Mouse (Mus musculus): ENCODE data around the gene Slc17a2. TPM values are rescaled to one million over a fixed set of nuclear protein-coding genes. Genes with fewer than 3 reads are reported as not detected.
"Not testable (repeated sequence)": the region's sequence is repeated elsewhere in the genome, so short reads cannot be mapped to it uniquely, and the experiment has no call there.

The Slc17a2 gene
- polyA plus RNA-seq, 1 experiment, result 0.08 TPM

GRCm38 (mm10) chr13:23765172-23765513 lies 41.6 kb upstream of the Slc17a2 start:
- no peaks in the 10 kb centered on the region for H3K27me3 ChIP-seq (ENCODE audit: control insufficient read depth, insufficient read depth, low read length)
- no peak for TF ChIP-seq POLR2A (IDR thresholded peaks at IDR 0.05; ENCODE audit: control insufficient read depth, extremely low read depth, insufficient read depth, low read length, poor library complexity)
- no peak for TF ChIP-seq CTCF (IDR thresholded peaks at IDR 0.05; ENCODE audit: borderline replicate concordance, control insufficient read depth, extremely low read depth, insufficient read depth, low read length, poor library complexity)
- WGBS, result 50% methylated on average over 1 of the region's 1 CpGs

DNA sequence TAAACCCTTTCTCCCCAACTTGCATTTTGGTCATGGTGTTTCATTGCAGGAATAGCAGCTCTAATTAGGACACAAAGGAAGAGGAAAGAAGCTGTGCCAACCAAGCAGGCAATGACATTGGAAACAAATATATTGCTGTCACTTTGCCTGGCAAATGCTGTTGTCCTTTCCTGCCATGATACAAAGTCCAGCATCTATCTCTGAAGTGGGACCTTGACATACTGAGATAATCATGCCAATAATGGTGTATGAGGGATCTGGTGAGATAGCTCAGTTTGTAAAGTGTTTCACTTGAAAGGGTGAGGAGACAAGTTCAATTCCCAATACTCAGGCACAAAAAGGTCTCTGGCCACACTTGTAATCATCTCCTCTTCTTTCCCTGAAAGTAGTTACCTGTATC lies 40.0 kb upstream of the Slc17a2 start:
- no peak for DNase-seq
- no peaks in the 10 kb centered on the region for H3K27me3 ChIP-seq (ENCODE audit: control insufficient read depth, insufficient read depth, low read length)
- H3K4me3 ChIP-seq (ENCODE audit: control insufficient read depth, insufficient read depth, low read length), result no peak overlapping the region
- TF ChIP-seq CTCF (IDR thresholded peaks at IDR 0.05; ENCODE audit: borderline replicate concordance, control insufficient read depth, extremely low read depth, insufficient read depth, low read length, poor library complexity) (no peak), POLR2A (IDR thresholded peaks at IDR 0.05; ENCODE audit: control insufficient read depth, extremely low read depth, insufficient read depth, low read length, poor library complexity) (no peak)
- H3K27ac ChIP-seq (ENCODE audit: control insufficient read depth, insufficient read depth, low read length), result no peak overlapping the region
- no peaks in the 10 kb centered on the region for H3K36me3 ChIP-seq (ENCODE audit: control insufficient read depth, insufficient read depth, low read length)
- H3K4me1 ChIP-seq (replicated peaks; ENCODE audit: control insufficient read depth, insufficient read depth, low read length), result peaks cover 9% of the 10 kb centered on the region

More at GRCm38 (mm10) chr13:23765172-23765513, 41.6 kb upstream of the Slc17a2 start:
- Histone ChIP-seq H3K27ac (ENCODE audit: control insufficient read depth, insufficient read depth, low read length) (no peak overlapping the region), H3K36me3 (ENCODE audit: control insufficient read depth, insufficient read depth, low read length) (no peaks in the 10 kb centered on the region), H3K4me3 (ENCODE audit: control insufficient read depth, insufficient read depth, low read length) (no peak overlapping the region), H3K4me1 (replicated peaks; ENCODE audit: control insufficient read depth, insufficient read depth, low read length) (peaks cover 9% of the 10 kb centered on the region)
- no peak for DNase-seq

- Histone ChIP-seq H3K4me3 (ENCODE audit: control insufficient read depth, insufficient read depth, low read length) (no peak overlapping the region), H3K36me3 (ENCODE audit: control insufficient read depth, insufficient read depth, low read length) (no peaks in the 10 kb centered on the region), H3K27ac (ENCODE audit: control insufficient read depth, insufficient read depth, low read length) (no peak overlapping the region), H3K27me3 (ENCODE audit: control insufficient read depth, insufficient read depth, low read length) (no peaks in the 10 kb centered on the region), H3K4me1 (replicated peaks; ENCODE audit: control insufficient read depth, insufficient read depth, low read length) (peaks cover 7% of the 10 kb centered on the region)
- 19% methylated on average over 5 of the region's 5 CpGs for WGBS
- TF ChIP-seq CTCF (IDR thresholded peaks at IDR 0.05; ENCODE audit: borderline replicate concordance, control insufficient read depth, extremely low read depth, insufficient read depth, low read length, poor library complexity), result no peak
- no peak for DNase-seq
These were observed 37.9 kb upstream of the Slc17a2 start for GRCm38 (mm10) chr13:23768834-23769397.

DNA sequence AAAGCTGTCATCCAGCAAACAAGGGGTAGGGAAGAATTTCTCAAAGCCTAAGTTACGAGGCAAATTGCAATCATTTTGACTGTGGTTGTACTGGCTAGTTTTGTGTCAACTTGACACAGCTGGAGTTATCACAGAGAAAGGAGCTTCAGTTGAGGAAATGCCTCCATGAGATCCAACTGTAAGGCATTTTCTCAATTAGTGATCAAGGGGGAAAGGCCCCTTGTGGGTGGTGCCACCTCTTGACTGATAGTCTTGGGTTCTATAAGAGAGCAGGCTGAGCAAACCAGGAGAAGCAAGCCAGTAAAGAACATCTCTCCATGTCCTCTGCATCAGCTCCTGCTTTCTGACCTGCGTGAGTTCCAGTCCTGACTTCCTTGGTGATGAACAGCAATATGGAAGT lies 37.2 kb upstream of the Slc17a2 start, which contains the start of gene Trim38:
Trim38 (plus strand) TSS at position 301 of the 400 bp plus-strand sequence.
- not testable (repeated sequence) for H3K4me3 ChIP-seq (ENCODE audit: control insufficient read depth, insufficient read depth, low read length); H3K36me3 ChIP-seq (ENCODE audit: control insufficient read depth, insufficient read depth, low read length); H3K4me1 ChIP-seq (replicated peaks; ENCODE audit: control insufficient read depth, insufficient read depth, low read length); H3K27me3 ChIP-seq (ENCODE audit: control insufficient read depth, insufficient read depth, low read length); H3K27ac ChIP-seq (ENCODE audit: control insufficient read depth, insufficient read depth, low read length); DNase-seq
- WGBS, result 94% methylated on average over 2 of the region's 2 CpGs

DNA sequence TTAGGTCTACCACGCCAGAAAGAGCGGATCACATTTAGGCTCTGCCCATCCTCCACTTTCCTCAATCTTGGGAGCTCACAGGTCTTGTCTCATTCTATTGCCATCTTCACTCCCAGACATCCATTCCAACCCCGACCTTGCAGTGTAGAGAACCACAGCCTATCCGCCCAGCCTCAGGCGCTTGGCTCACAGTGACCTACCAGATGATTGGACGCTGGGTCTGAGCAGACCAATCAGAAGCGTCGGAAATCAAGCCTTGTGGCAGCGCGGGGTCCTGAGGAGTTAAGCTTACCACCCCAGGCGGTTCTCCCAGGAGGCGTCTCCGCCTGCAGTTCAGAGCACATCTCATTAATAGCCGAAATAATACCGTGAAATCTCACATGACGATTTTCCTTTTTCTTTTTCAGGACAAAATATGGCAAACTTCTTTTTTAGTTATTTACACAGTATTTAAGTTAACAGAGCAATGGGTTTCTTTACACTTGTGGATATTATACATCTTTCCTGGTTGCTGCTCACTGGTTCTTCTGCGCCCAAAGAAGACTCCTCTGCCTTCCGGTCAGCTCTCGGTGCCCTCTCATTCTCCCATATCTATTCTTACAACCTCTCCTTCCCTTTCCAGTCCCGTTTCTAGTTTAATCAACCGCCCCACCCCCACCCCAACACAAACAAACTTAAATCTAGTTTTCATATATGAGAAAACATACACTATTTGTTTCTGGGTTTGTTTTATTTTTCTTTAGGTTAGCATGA lies 34.1 kb upstream of the Slc17a2 start:
- H3K27me3 ChIP-seq (ENCODE audit: control insufficient read depth, insufficient read depth, low read length), result no peaks in the 10 kb centered on the region
- WGBS, result 74% methylated on average over 21 of the region's 21 CpGs
- H3K27ac ChIP-seq (ENCODE audit: control insufficient read depth, insufficient read depth, low read length), result no peak overlapping the region
- DNase-seq, result no peak
- H3K4me1 ChIP-seq (replicated peaks; ENCODE audit: control insufficient read depth, insufficient read depth, low read length), result no peaks in the 10 kb centered on the region
- TF ChIP-seq POLR2A (IDR thresholded peaks at IDR 0.05; ENCODE audit: control insufficient read depth, extremely low read depth, insufficient read depth, low read length, poor library complexity) (no peak), CTCF (IDR thresholded peaks at IDR 0.05; ENCODE audit: borderline replicate concordance, control insufficient read depth, extremely low read depth, insufficient read depth, low read length, poor library complexity) (no peak)
- no peak overlapping the region for H3K4me3 ChIP-seq (ENCODE audit: control insufficient read depth, insufficient read depth, low read length)
- H3K36me3 ChIP-seq (ENCODE audit: control insufficient read depth, insufficient read depth, low read length), result no peaks in the 10 kb centered on the region

DNA sequence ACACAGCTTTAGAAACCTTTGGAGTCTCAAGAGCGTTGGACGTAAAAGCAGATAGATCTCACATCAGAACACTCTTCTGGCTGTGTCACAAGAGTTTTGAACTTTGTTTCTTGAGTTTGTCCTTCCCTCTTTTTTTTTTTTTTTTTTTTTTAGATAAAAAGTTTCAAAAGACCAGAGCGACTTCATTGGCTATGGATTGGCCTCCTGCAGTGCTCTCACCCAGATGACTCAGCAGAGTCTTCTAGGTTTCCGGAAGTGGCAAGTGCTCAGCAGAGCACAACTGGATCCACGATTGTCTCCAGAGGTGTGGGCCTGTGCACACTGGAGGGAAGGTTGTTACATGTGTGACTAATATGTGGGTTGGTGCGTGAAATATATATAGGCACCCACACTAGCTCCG lies 28.5 kb upstream of the Slc17a2 start:
- no peak for DNase-seq
- 80% methylated on average over 7 of the region's 7 CpGs for WGBS
- Histone ChIP-seq H3K27ac (ENCODE audit: control insufficient read depth, insufficient read depth, low read length) (no peak overlapping the region; the same call in 1 of the 2 replicates), H3K27me3 (ENCODE audit: control insufficient read depth, insufficient read depth, low read length) (no peaks in the 10 kb centered on the region), H3K4me3 (ENCODE audit: control insufficient read depth, insufficient read depth, low read length) (no peak overlapping the region), H3K36me3 (ENCODE audit: control insufficient read depth, insufficient read depth, low read length) (no peaks in the 10 kb centered on the region), H3K4me1 (replicated peaks; ENCODE audit: control insufficient read depth, insufficient read depth, low read length) (no peaks in the 10 kb centered on the region)
- TF ChIP-seq CTCF (IDR thresholded peaks at IDR 0.05; ENCODE audit: borderline replicate concordance, control insufficient read depth, extremely low read depth, insufficient read depth, low read length, poor library complexity), result no peak
- TF ChIP-seq POLR2A (IDR thresholded peaks at IDR 0.05; ENCODE audit: control insufficient read depth, extremely low read depth, insufficient read depth, low read length, poor library complexity), result no peak

DNA sequence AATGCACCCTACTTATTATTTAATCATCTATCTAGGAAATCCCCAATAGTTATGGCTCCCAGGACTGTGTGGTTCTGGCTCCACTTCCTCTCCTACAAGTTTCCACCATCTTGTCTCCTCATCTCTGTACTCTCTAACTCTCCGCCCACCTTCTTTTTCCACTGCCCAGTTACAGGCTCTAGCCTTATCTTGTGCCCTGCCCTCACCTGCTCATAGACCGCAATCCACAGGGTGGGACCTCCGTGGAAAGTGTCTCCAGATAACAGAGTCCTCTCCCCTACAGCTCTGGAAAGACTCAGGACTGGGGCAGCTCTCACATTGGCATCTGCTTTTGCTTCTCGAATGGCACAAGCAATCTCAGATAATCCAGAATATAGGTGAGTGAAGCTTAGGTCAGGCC lies 27.8 kb upstream of the Slc17a2 start:
- H3K4me1 ChIP-seq (replicated peaks; ENCODE audit: control insufficient read depth, insufficient read depth, low read length), result no peaks in the 10 kb centered on the region
- no peaks in the 10 kb centered on the region for H3K27me3 ChIP-seq (ENCODE audit: control insufficient read depth, insufficient read depth, low read length)
- TF ChIP-seq CTCF (IDR thresholded peaks at IDR 0.05; ENCODE audit: borderline replicate concordance, control insufficient read depth, extremely low read depth, insufficient read depth, low read length, poor library complexity) (no peak), POLR2A (IDR thresholded peaks at IDR 0.05; ENCODE audit: control insufficient read depth, extremely low read depth, insufficient read depth, low read length, poor library complexity) (no peak)
- no peak overlapping the region for H3K27ac ChIP-seq (ENCODE audit: control insufficient read depth, insufficient read depth, low read length)
- no peak overlapping the region for H3K4me3 ChIP-seq (ENCODE audit: control insufficient read depth, insufficient read depth, low read length)
- H3K36me3 ChIP-seq (ENCODE audit: control insufficient read depth, insufficient read depth, low read length), result no peaks in the 10 kb centered on the region
- 90% methylated on average over 4 of the region's 4 CpGs for WGBS
- DNase-seq, result no peak
